Mouse (Mus musculus): Measurements from ENCODE around the gene Phf13. TPM values are rescaled to one million over a fixed set of nuclear protein-coding genes. Genes with fewer than 3 reads are reported as not detected.
A peak's percentile ranks its signal among the peaks of the same experiment; 100 is the strongest.

The Phf13 gene
- polyA plus RNA-seq, 1 experiment from 2014 or later: 26.1 TPM

DNA sequence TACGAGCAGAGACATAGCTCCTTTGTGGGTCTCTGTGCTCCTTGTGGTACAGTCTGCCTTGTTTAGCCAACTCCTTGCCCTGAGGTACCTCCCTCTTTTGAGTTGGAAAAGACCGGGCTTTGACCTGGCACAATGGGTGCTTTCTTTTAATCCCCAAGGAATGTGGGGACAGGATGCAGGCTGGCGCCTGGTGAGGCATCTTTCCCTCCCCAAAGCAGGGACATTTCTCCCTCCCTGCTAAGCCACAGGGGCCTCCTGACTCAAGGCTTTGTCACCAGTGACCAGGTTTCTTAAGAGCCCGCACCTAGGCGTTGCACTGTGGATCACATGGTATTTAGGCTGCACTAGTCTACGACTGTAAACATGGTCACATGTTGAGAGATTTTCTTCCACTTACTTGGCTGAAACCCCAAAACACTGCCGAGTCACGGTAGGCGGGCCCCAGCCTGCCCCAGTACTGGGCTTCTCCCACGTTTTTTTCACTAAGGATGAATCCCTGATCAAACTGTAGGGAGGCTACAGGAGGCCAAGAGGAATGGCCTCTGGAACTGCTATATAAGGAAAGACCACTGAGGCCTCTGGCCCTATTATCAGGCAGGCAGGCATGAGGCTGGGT lies 14.1 kb upstream of the Phf13 start:
- Histone ChIP-seq H3K9me3 (no peaks in the 10 kb centered on the region), H3K27ac (peak overlapping the region; percentile 88), H3K4me1 (peaks cover 64% of the 10 kb centered on the region), H3K27me3 (ENCODE audit: poor library complexity, severe bottlenecking) (peaks cover 33% of the 10 kb centered on the region), H3K36me3 (replicated peaks) (peaks cover 36% of the 10 kb centered on the region), H3K4me3 (peak overlapping the region; percentile 89)
- peak; percentile 44 for DNase-seq (ENCODE audit: extremely low spot score, low spot score)
- WGBS: 2% methylated on average over 10 of the region's 10 CpGs

GRCm38 (mm10) chr4:152009076-152010051 lies 13.3 kb upstream of the Phf13 start:
- no peak for DNase-seq (ENCODE audit: extremely low spot score, low spot score)
- Histone ChIP-seq H3K36me3 (replicated peaks) (peaks cover 28% of the 10 kb centered on the region), H3K4me3 (peak overlapping the region; percentile 89), H3K27me3 (ENCODE audit: poor library complexity, severe bottlenecking) (peaks cover 33% of the 10 kb centered on the region), H3K9me3 (no peaks in the 10 kb centered on the region), H3K4me1 (peaks cover 64% of the 10 kb centered on the region), H3K27ac (peak overlapping the region; percentile 88)
- WGBS: under 1% methylated on average over 115 of the region's 115 CpGs

DNA sequence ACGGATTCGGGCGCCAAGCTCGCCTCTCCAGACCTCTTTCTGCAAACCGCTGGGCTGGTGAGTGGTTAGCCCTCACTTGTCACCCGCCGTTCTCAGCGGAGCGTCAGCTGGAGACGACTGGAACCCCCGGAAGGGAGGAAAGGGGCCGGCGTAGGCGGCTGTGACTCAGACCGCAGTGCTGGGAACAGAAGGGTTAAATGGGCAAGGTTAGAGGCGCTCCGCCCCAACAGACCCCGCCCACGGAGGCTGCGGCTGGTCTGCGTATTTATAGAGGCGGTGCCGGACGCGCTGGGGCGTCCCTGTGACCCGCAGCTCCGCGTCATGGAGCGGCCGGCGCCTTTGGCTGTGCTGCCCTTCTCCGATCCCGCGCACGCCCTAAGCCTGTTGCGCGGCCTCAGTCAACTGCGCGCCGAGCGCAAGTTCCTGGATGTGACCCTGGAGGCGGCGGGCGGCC lies 12.6 kb upstream of the Phf13 start, which contains the start of gene Klhl21:
TSS of gene Klhl21 (plus strand) at position 182 of the 454 bp plus-strand sequence.
- 0% methylated on average over 45 of the region's 45 CpGs for WGBS
- peaks cover 64% of the 10 kb centered on the region for H3K4me1 ChIP-seq
- H3K4me3 ChIP-seq: peak within 1 kb of the TSS; percentile 89
- peak; percentile 92 for DNase-seq (ENCODE audit: extremely low spot score, low spot score)
- peaks cover 33% of the 10 kb centered on the region for H3K27me3 ChIP-seq (ENCODE audit: poor library complexity, severe bottlenecking)
- H3K9me3 ChIP-seq: no peaks in the 10 kb centered on the region
- peak within 1 kb of the TSS; percentile 88 for H3K27ac ChIP-seq
- H3K36me3 ChIP-seq (replicated peaks): peaks cover 21% of the 10 kb centered on the region

- Histone ChIP-seq H3K4me3 (peak overlapping the region; percentile 89), H3K27me3 (ENCODE audit: poor library complexity, severe bottlenecking) (peaks cover 33% of the 10 kb centered on the region), H3K9me3 (no peaks in the 10 kb centered on the region), H3K27ac (peak overlapping the region; percentile 88; the same call in 1 of the 2 replicates), H3K36me3 (replicated peaks) (peaks cover 16% of the 10 kb centered on the region), H3K4me1 (peaks cover 64% of the 10 kb centered on the region)
- WGBS: under 1% methylated on average over 14 of the region's 14 CpGs
- DNase-seq (ENCODE audit: extremely low spot score, low spot score): peak; percentile 40
These were observed 12.1 kb upstream of the Phf13 start for GRCm38 (mm10) chr4:152008148-152008500.

- no peak for DNase-seq (ENCODE audit: extremely low spot score, low spot score)
- peak overlapping the region; percentile 89 for H3K4me3 ChIP-seq
- H3K27me3 ChIP-seq (ENCODE audit: poor library complexity, severe bottlenecking): peaks cover 33% of the 10 kb centered on the region
- 2% methylated on average over 8 of the region's 8 CpGs for WGBS
- H3K27ac ChIP-seq: peak overlapping the region; percentile 88; the same call in 1 of the 2 replicates
- H3K4me1 ChIP-seq: peaks cover 64% of the 10 kb centered on the region
- H3K9me3 ChIP-seq: no peaks in the 10 kb centered on the region
- peaks cover 11% of the 10 kb centered on the region for H3K36me3 ChIP-seq (replicated peaks)
These were observed 11.6 kb upstream of the Phf13 start for GRCm38 (mm10) chr4:152007481-152008147.

GRCm38 (mm10) chr4:152006812-152007211 lies 10.8 kb upstream of the Phf13 start:
- H3K27ac ChIP-seq: no peak overlapping the region
- H3K4me3 ChIP-seq: 0 out of 2 replicates have a peak overlapping the region, but pooled peaks have one; percentile 89
- peaks cover 33% of the 10 kb centered on the region for H3K27me3 ChIP-seq (ENCODE audit: poor library complexity, severe bottlenecking)
- DNase-seq (ENCODE audit: extremely low spot score, low spot score): no peak
- peaks cover 2% of the 10 kb centered on the region for H3K36me3 ChIP-seq (replicated peaks)
- peaks cover 58% of the 10 kb centered on the region for H3K4me1 ChIP-seq
- no peaks in the 10 kb centered on the region for H3K9me3 ChIP-seq
- 12% methylated on average over 3 of the region's 3 CpGs for WGBS

DNA sequence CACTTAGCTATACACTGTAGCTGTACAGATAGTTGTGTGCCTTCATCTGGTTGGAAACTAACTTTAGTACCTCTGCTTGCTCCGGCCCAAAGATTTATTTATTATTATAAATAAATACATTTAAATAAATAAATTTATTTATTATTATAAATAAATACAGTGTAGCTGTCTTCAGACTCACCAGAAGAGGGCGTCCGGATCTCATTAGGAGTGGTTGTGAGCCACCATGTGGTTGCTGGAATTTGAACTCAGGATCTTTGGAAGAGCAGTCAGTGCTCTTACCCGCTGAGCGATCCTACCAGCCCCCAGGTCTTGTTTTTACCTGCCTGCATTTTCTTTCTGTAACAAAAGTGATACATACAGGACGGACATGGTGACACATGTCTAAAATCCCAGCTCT lies 10.1 kb upstream of the Phf13 start:
- H3K4me1 ChIP-seq: peaks cover 51% of the 10 kb centered on the region
- H3K36me3 ChIP-seq (replicated peaks): no peaks in the 10 kb centered on the region
- H3K9me3 ChIP-seq: no peaks in the 10 kb centered on the region
- DNase-seq (ENCODE audit: extremely low spot score, low spot score): no peak
- H3K27me3 ChIP-seq (ENCODE audit: poor library complexity, severe bottlenecking): peaks cover 32% of the 10 kb centered on the region
- WGBS: 71% methylated on average over 6 of the region's 6 CpGs
- H3K4me3 ChIP-seq: no peak overlapping the region
- H3K27ac ChIP-seq: no peak overlapping the region

DNA sequence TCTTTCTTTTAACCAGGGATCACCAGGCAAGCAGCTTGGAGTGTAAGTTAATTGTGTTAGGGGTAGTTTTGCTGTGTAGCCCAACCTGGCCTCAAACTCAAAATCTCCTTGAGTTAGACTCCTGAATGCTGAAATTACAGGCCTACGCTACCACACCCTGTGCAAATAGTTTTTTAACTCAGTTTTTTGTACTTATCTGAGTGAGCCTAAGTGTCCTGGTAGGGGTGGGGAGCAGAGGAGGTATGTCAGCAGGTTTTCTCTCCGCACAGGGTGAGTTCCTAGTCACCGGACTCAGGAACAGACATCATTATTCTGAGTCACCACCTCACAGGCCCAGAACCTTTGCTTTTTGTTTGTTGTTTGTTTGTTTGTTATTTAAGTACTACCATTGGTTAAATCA lies 6.0 kb upstream of the Phf13 start:
- no peak overlapping the region for H3K27ac ChIP-seq

DNA sequence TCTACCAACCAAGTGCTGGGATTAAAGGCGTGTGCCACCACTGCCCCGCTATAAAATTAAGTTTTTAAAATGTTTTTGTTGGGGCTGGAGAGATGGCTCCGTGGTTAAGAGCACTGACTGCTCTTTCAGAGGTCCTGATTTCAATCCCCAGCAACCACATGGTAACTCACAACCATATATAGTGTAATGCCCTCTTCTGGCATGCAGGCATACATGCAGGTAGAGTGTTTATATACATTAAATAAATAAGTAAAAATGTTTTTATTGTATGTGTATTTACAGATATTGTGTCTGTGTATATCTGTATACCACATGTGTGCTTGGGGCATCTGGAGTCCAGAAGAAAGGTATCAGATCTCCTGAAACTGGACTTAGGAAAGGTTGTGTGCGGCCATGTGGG lies 5.3 kb upstream of the Phf13 start:
- no peak for DNase-seq (ENCODE audit: extremely low spot score, low spot score)
- Histone ChIP-seq H3K27me3 (ENCODE audit: poor library complexity, severe bottlenecking) (peaks cover 8% of the 10 kb centered on the region), H3K9me3 (no peaks in the 10 kb centered on the region), H3K4me3 (no peak overlapping the region), H3K27ac (no peak overlapping the region), H3K4me1 (peaks cover 16% of the 10 kb centered on the region), H3K36me3 (replicated peaks) (no peaks in the 10 kb centered on the region)
- 70% methylated on average over 4 of the region's 4 CpGs for WGBS

More for the DNA sequence above, 6.0 kb upstream of the Phf13 start:
- Histone ChIP-seq H3K36me3 (replicated peaks) (no peaks in the 10 kb centered on the region), H3K4me1 (peaks cover 18% of the 10 kb centered on the region), H3K9me3 (no peaks in the 10 kb centered on the region), H3K27me3 (ENCODE audit: poor library complexity, severe bottlenecking) (peaks cover 15% of the 10 kb centered on the region), H3K4me3 (no peak overlapping the region)
- DNase-seq (ENCODE audit: extremely low spot score, low spot score): no peak
- WGBS: 93% methylated on average over 3 of the region's 3 CpGs

DNA sequence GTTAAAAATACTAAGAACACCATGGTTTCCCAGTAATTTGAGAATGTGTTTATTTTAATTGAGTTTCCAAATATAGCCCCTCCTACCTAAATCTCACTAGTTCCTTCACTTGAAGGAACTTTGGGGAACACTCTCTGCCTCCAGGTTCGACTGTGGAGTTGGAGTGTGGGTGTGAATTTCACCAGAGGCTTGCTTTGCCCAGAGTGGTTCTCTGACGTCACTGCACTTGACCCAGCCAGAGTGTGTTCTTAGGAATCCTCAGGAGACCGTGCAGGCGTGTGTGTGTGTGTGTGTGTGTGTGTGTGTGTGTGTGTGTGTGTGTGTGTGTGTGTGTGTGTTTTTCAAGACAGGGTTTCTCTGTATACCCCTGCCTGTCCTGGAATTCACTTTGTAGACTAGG lies 4.8 kb upstream of the Phf13 start:
- no peaks in the 10 kb centered on the region for H3K9me3 ChIP-seq
- no peak overlapping the region for H3K4me3 ChIP-seq
- peaks cover 7% of the 10 kb centered on the region; the same call in 1 of the 2 replicates for H3K27me3 ChIP-seq (ENCODE audit: poor library complexity, severe bottlenecking)
- DNase-seq (ENCODE audit: extremely low spot score, low spot score): no peak
- H3K4me1 ChIP-seq: peaks cover 16% of the 10 kb centered on the region
- H3K36me3 ChIP-seq (replicated peaks): no peaks in the 10 kb centered on the region
- 72% methylated on average over 4 of the region's 4 CpGs for WGBS
- no peak overlapping the region for H3K27ac ChIP-seq

GRCm38 (mm10) chr4:151999481-151999880 lies 3.4 kb upstream of the Phf13 start:
- H3K9me3 ChIP-seq: no peaks in the 10 kb centered on the region
- no peak overlapping the region for H3K4me3 ChIP-seq
- WGBS: 63% methylated on average over 3 of the region's 3 CpGs
- peaks cover 7% of the 10 kb centered on the region; the same call in 1 of the 2 replicates for H3K27me3 ChIP-seq (ENCODE audit: poor library complexity, severe bottlenecking)
- no peak for DNase-seq (ENCODE audit: extremely low spot score, low spot score)
- no peaks in the 10 kb centered on the region for H3K36me3 ChIP-seq (replicated peaks)
- peaks cover 23% of the 10 kb centered on the region for H3K4me1 ChIP-seq
- no peak overlapping the region for H3K27ac ChIP-seq

GRCm38 (mm10) chr4:151997701-151998100 lies 1.6 kb upstream of the Phf13 start:
- H3K27ac ChIP-seq: no peak overlapping the region
- peaks cover 38% of the 10 kb centered on the region for H3K4me1 ChIP-seq
- no peak for DNase-seq (ENCODE audit: extremely low spot score, low spot score)
- H3K9me3 ChIP-seq: no peaks in the 10 kb centered on the region
- H3K4me3 ChIP-seq: peak overlapping the region; percentile 97
- peaks cover 13% of the 10 kb centered on the region for H3K27me3 ChIP-seq (ENCODE audit: poor library complexity, severe bottlenecking)
- H3K36me3 ChIP-seq (replicated peaks): peaks cover 12% of the 10 kb centered on the region
- 80% methylated on average over 3 of the region's 3 CpGs for WGBS
